Mouse (Mus musculus): ENCODE results near the gene Zim1. TPM values are rescaled to one million over a fixed set of nuclear protein-coding genes. Genes with fewer than 3 reads are reported as not detected.

The Zim1 gene
- not detected for total RNA-seq (2023)

GRCm38 (mm10) chr7:6696241-6697045 lies at the start of gene Zim1:
Gene Zim1 (minus strand): TSS chr7:6696450.

GRCm38 (mm10) chr7:6730241-6730640 lies 34.0 kb upstream of the Zim1 start, which contains the start of the genes Peg3 and Usp29:
Gene Peg3 (minus strand): TSS chr7:6730431.
Gene Usp29 (plus strand): TSS chr7:6730578.

Other genes starting within 250 kb of the Zim1 start
- not detected for gene Olfr1336, start 240.3 kb downstream of the Zim1 start, total RNA-seq (2023)
- not detected for gene Olfr1346, start 229.3 kb downstream of the Zim1 start, total RNA-seq (2023)
- gene Olfr5, start 209.5 kb downstream of the Zim1 start, total RNA-seq (2023), result not detected
- gene Olfr1347, start 196.7 kb downstream of the Zim1 start, total RNA-seq (2023), result not detected
- gene Olfr1348, start 187.7 kb downstream of the Zim1 start, total RNA-seq (2023), result not detected
- gene Olfr1349, start 173.5 kb downstream of the Zim1 start, total RNA-seq (2023), result not detected
- gene Olfr1350, start 131.6 kb downstream of the Zim1 start, total RNA-seq (2023), result not detected
- gene Peg3, start 34.0 kb upstream of the Zim1 start, total RNA-seq (2023), result not detected
- gene Usp29, start 34.1 kb upstream of the Zim1 start, total RNA-seq (2023), result not detected